Mouse (Mus musculus) ES-E14 (cell line): ENCODE data around the gene Fchsd2.
"Not testable (repeated sequence)": the region's sequence is repeated elsewhere in the genome, so short reads cannot be mapped to it uniquely, and the experiment has no call there.

Source experiments
- ZC3H11A ChIP-seq: IDR thresholded peaks from 2 replicates; pipeline ENCODE4 v1.6.1; 2012; ENCODE audit warnings: low read depth, mild to moderate bottlenecking, inconsistent platforms, low read length, borderline replicate concordance
- ZNF384 ChIP-seq: IDR thresholded peaks from 2 replicates; pipeline ENCODE4 v1.6.1; 2012; ENCODE audit warnings: low read depth, low read length, inconsistent platforms

DNA sequence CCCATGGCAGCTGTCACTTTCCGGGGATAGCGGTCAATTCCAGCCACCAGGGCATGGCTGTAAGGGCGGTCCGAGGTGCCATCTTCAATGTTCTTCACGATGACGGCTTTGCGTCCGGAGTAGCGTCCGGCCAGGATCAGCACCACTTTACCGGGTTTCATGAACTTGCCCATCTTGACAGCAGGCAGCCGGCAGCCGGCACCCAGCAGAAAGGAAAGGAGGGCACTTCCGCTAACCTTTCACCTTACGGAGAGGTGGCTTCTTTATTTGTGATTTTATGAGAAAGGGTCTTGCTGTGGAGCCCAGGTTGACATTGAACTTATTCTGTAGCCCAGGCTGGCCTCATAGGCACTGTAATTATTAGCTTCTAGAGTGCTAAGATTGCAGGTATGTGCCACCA lies 62.2 kb downstream of the Fchsd2 start:
- not testable (repeated sequence) for TF ChIP-seq ZC3H11A, ZNF384
